Mouse (Mus musculus): ENCODE results near the gene Grap. TPM values are rescaled to one million over a fixed set of nuclear protein-coding genes. Genes with fewer than 3 reads are reported as not detected.

The Grap gene
- polyA plus RNA-seq, 1 experiment = 85.6 TPM

DNA sequence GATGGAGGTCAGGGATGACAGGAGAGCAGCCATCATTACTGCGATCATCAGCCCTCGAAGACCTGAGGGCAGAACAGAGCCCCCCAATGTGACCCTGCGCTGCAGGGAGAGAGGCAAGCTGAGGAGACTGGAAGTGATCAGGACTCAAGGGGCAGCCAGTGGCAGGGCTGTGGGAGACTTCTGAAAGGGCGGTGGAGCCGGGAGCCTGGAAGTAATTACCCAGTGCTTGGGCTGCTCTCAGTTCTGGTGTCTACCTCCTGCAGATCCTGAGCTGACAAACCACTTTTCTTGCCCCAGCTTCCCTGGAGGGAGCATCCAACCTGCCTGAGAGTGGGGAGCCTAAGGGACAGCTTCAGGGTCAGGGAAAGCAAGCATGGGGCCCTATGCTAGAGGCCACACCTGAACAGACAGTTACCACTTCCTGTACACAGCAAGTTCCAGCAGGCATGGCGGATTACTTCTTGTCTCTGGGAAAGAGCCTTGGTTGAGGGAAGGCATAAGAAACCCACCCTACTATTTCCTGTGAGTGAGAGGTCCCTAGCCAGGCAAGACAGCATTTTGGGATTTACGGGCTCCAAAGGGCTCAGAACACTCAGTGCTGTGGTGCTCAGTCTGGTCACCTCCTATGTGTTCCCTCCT is 23.3 kb downstream of the Grap start:
- Histone ChIP-seq H3K4me1 (ENCODE audit: control insufficient read depth, insufficient read depth, insufficient read length) (no peaks in the 10 kb centered on the region), H3K36me3 (ENCODE audit: control insufficient read depth, insufficient read depth, low read length) (peaks cover 13% of the 10 kb centered on the region), H3K27me3 (ENCODE audit: control insufficient read depth, insufficient read depth, low read length) (no peaks in the 10 kb centered on the region), H3K4me3 (ENCODE audit: extremely low read depth, insufficient read depth, insufficient read length) (no peak overlapping the region), H3K27ac (ENCODE audit: insufficient read depth, low read length) (no peak overlapping the region)
- WGBS = 81% methylated on average over 7 of the region's 7 CpGs
- TF ChIP-seq POLR2A (IDR thresholded peaks at IDR 0.05; ENCODE audit: low read depth, low read length) (no peak), CTCF (IDR thresholded peaks at IDR 0.05; ENCODE audit: extremely low read depth, insufficient read depth, insufficient read length, insufficient replicate concordance) (no peak)
- DNase-seq (ENCODE audit: low read depth in 1 of 2, low spot score in 2 of 2) = no peak

DNA sequence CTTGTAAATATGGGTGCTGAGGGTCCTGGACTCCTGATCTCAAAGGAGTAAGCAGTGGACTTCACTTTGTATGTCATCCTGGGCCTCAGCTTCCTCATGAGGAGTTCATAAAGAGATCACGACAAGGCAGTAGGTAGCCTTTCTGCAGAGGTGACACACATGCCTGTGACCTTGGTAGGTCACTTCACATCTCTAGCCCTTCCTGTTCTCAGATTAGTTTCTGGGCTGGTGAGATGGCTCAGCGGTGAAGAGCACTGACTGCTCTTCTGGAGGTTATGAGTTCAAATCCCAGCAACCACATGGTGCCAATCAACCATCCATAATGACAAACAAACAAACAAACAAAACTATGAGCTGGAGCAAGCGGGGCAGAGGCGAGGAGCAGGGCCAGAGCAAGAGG is 24.6 kb downstream of the Grap start:
- Histone ChIP-seq H3K27me3 (ENCODE audit: control insufficient read depth, insufficient read depth, low read length) (no peaks in the 10 kb centered on the region), H3K36me3 (ENCODE audit: control insufficient read depth, insufficient read depth, low read length) (peaks cover 4% of the 10 kb centered on the region; the same call in 1 of the 2 replicates), H3K4me1 (ENCODE audit: control insufficient read depth, insufficient read depth, insufficient read length) (no peaks in the 10 kb centered on the region), H3K4me3 (ENCODE audit: extremely low read depth, insufficient read depth, insufficient read length) (no peak overlapping the region), H3K27ac (ENCODE audit: insufficient read depth, low read length) (no peak overlapping the region)
- 84% methylated on average over 4 of the region's 4 CpGs for WGBS
- no peak for DNase-seq (ENCODE audit: low read depth in 1 of 2, low spot score in 2 of 2)
- no peak for TF ChIP-seq POLR2A (IDR thresholded peaks at IDR 0.05; ENCODE audit: low read depth, low read length)

DNA sequence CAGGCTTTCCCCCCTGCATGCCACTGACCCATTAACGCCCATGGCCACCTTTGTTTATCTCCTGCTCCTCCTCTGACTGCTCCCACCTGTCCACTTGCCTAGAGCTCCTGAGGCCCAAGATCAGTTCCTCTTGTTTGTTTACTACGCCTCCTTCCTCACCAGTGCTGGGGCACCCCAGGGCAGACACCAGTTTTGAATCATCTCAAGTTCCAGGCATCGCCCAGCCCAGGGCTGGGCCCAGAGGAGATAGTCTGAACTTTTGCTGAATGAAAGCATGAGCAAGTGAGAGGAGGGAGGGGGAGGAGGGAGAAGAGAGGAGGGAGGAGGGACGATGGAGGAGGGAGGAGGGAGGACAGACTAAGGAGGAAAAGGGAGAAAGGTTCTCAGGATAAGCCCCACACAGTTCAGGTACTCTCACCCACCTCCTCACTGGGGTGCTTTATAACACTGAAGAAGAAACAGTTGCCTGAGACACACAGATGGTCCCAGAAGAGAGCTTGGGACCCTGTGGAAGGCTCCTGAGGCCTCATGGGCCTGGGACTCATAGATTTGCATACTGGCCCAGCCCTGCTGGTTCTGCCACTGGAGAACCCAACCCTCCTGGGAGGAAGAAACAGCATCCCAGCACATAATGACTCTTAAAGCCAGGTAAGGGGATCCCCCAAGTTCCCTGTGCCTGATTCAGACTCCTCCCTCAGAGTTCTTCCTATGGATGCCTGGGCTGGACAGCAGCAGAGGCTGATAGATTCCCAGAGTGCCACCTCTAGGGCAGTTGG is 26.2 kb downstream of the Grap start:
- no peak overlapping the region for H3K27ac ChIP-seq (ENCODE audit: insufficient read depth, low read length)
- no peak overlapping the region for H3K4me3 ChIP-seq (ENCODE audit: extremely low read depth, insufficient read depth, insufficient read length)
- WGBS = 80% methylated on average over 4 of the region's 4 CpGs
- H3K4me1 ChIP-seq (ENCODE audit: control insufficient read depth, insufficient read depth, insufficient read length) = peaks cover 10% of the 10 kb centered on the region
- no peak for DNase-seq (ENCODE audit: low read depth in 1 of 2, low spot score in 2 of 2)
- no peaks in the 10 kb centered on the region for H3K36me3 ChIP-seq (ENCODE audit: control insufficient read depth, insufficient read depth, low read length)
- TF ChIP-seq POLR2A (IDR thresholded peaks at IDR 0.05; ENCODE audit: low read depth, low read length) (no peak), CTCF (IDR thresholded peaks at IDR 0.05; ENCODE audit: extremely low read depth, insufficient read depth, insufficient read length, insufficient replicate concordance) (no peak)
- no peaks in the 10 kb centered on the region for H3K27me3 ChIP-seq (ENCODE audit: control insufficient read depth, insufficient read depth, low read length)

DNA sequence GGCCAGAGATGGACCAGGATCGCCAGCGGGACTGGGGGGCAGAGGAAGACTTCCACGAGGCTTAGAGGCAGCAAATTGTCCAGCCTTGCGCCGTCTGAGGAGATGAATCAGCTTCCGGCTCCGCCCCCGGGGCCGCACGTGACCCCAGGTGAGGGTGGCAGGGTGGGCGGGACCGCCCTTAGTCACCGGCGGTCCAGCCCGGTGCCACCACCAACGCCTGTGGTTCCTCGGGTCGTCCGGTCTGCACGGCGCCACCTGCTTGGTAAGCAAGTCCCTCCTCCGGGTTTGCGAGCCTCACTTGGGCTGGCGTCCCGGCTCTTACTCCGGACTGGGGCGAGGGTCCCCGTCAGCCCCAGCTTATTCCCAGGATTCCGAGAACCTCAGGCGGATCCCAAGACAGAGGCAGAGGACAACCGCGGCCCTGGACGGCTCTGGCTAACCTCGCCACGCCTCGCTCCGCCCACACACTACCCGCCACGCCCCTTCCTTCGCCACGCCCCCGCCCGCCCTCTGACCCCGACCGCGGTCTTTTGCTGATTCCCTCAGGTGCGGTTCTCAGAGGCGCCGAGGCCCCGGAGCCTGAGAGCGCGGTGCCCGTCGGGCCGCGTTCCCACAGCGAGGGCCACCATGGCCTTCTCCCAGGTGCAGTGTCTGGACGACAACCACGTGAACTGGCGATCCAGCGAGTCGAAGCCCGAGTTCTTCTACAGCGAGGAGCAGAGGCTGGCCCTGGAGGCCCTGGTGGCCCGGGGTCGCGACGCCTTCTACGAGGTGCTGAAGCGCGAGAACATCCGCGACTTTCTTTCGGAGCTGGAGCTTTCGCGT is 31.1 kb downstream of the Grap start, which contains the start of gene Fam83g:
Gene Fam83g (plus strand): TSS at position 185 of the 825 bp plus-strand sequence.
- WGBS = 8% methylated on average over 76 of the region's 76 CpGs
- peak; percentile 47 to 73 for DNase-seq (ENCODE audit: low read depth in 1 of 2, low spot score in 2 of 2)
- Histone ChIP-seq H3K36me3 (ENCODE audit: control insufficient read depth, insufficient read depth, low read length) (no peaks in the 10 kb centered on the region), H3K4me1 (ENCODE audit: control insufficient read depth, insufficient read depth, insufficient read length) (peaks cover 10% of the 10 kb centered on the region), H3K27me3 (ENCODE audit: control insufficient read depth, insufficient read depth, low read length) (no peaks in the 10 kb centered on the region), H3K27ac (ENCODE audit: insufficient read depth, low read length) (no peak within 1 kb of the TSS), H3K4me3 (ENCODE audit: extremely low read depth, insufficient read depth, insufficient read length) (peak within 1 kb of the TSS; percentile 64)
- TF ChIP-seq POLR2A (IDR thresholded peaks at IDR 0.05; ENCODE audit: low read depth, low read length) = no peak
- no peak for TF ChIP-seq CTCF (IDR thresholded peaks at IDR 0.05; ENCODE audit: extremely low read depth, insufficient read depth, insufficient read length, insufficient replicate concordance)

DNA sequence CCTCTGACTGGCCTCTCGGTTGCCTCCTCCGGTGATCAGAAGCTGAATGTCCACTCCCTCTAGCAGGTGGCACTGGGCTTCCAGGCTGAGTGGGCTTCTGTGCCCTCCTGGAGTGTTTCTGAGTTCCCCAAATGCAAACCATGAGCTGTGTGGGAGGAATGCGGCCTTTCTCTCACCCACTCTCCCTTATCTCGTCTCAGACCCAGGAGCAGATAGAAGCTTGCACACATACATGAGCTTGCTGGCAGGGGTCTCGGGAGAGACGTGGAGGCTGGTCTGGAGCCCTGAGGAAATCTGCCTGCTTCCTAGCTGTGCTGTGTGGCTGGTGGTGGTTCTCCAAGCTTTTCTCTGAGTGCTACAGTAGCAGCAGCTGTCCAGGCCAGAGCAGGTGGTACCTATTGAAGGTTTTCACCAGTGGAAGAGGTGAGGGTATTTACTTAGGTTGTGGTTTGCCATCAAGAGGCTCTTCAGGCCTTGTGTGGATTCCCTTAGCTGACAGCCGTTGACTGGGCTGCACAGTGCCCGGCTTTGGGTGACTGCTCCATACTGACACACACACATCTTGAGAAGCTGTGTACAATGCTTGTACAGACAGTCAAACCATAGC is 32.2 kb downstream of the Grap start:
- WGBS = 79% methylated on average over 8 of the region's 8 CpGs
- TF ChIP-seq CTCF (IDR thresholded peaks at IDR 0.05; ENCODE audit: extremely low read depth, insufficient read depth, insufficient read length, insufficient replicate concordance) (no peak), POLR2A (IDR thresholded peaks at IDR 0.05; ENCODE audit: low read depth, low read length) (no peak)
- H3K27me3 ChIP-seq (ENCODE audit: control insufficient read depth, insufficient read depth, low read length) = no peaks in the 10 kb centered on the region
- no peak overlapping the region for H3K4me3 ChIP-seq (ENCODE audit: extremely low read depth, insufficient read depth, insufficient read length)
- no peak for DNase-seq (ENCODE audit: low read depth in 1 of 2, low spot score in 2 of 2)
- peaks cover 10% of the 10 kb centered on the region for H3K4me1 ChIP-seq (ENCODE audit: control insufficient read depth, insufficient read depth, insufficient read length)
- no peak overlapping the region for H3K27ac ChIP-seq (ENCODE audit: insufficient read depth, low read length)
- H3K36me3 ChIP-seq (ENCODE audit: control insufficient read depth, insufficient read depth, low read length) = no peaks in the 10 kb centered on the region

DNA sequence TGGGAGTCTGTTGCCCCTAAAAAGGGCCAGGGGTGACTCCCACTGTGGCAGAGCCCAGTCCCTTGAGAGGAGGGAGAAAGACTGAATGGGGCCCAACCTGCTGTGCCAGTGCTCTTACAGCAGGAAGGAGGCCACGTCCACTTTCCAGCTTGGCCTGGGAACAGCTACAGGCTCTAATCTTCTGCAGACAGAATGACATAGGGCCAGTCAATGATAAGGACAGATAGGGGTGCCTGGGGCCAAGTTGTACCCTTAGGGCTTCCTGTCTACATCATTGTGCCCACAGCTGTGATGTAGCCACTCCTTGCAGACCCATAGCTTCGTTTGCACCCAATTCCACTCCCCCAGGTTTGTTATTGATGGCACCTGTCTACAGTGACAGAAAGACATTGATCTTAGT is 33.1 kb downstream of the Grap start:
- no peaks in the 10 kb centered on the region for H3K36me3 ChIP-seq (ENCODE audit: control insufficient read depth, insufficient read depth, low read length)
- H3K27ac ChIP-seq (ENCODE audit: insufficient read depth, low read length) = no peak overlapping the region
- no peak overlapping the region for H3K4me3 ChIP-seq (ENCODE audit: extremely low read depth, insufficient read depth, insufficient read length)
- H3K27me3 ChIP-seq (ENCODE audit: control insufficient read depth, insufficient read depth, low read length) = no peaks in the 10 kb centered on the region
- H3K4me1 ChIP-seq (ENCODE audit: control insufficient read depth, insufficient read depth, insufficient read length) = peaks cover 10% of the 10 kb centered on the region
- 38% methylated on average over 2 of the region's 2 CpGs for WGBS
- DNase-seq (ENCODE audit: low read depth in 1 of 2, low spot score in 2 of 2) = no peak
- TF ChIP-seq POLR2A (IDR thresholded peaks at IDR 0.05; ENCODE audit: low read depth, low read length) (no peak), CTCF (IDR thresholded peaks at IDR 0.05; ENCODE audit: extremely low read depth, insufficient read depth, insufficient read length, insufficient replicate concordance) (no peak)

Measured in spleen, adult 2 months (tissue).